Mouse (Mus musculus): Measurements from ENCODE around the gene Plaur. TPM values are rescaled to one million over a fixed set of nuclear protein-coding genes. Genes with fewer than 3 reads are reported as not detected.

Gene Plaur
- polyA plus RNA-seq, 1 experiment from 2014 or later: 2.0 TPM

DNA sequence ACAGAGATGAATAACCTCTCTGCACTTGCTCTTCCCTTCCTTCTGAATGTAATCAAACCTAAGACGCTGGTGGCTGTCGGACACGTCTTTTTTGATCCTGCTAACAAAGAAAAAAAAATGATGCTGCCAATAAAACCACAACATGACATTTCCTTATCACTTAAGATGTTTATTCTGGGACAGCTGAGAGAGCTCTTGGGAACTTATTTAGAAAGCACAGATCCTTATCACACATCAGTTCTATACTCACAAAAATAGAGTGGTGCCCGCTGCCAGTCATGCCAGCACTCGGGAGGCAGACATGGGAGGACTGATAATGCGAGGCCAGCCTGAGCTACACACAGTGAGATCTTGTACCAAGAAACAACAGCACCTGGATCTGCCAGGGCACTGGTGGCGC lies 22.4 kb upstream of the Plaur start:
- WGBS: 76% methylated on average over 7 of the region's 7 CpGs
- ATAC-seq: no peak

DNA sequence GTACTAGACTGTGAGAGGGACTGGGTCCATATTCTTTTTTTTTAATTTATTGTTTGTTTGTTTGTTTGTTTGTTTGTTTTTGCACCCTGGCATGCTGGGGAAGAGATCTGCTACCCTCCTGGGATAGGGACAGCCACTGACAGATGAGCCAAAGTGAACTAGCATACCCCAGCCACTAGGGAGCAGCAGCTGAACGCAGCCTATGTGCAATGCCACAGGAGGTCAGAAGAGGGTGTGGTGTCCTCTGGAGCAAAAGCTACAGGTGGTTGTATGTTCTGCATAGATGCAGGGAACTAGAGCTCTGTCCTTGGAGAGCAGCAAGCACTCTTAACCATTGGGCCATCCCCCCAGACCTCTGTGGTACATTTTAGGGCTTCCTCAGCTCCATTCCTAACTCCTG lies 20.5 kb upstream of the Plaur start:
- H3K4me1 ChIP-seq (ENCODE audit: control insufficient read depth, insufficient read depth, low read length): no peaks in the 10 kb centered on the region
- H3K36me3 ChIP-seq (ENCODE audit: control insufficient read depth, insufficient read depth, low read length): no peaks in the 10 kb centered on the region
- DNase-seq (ENCODE audit: low spot score) (peak; percentile 34), ATAC-seq (no peak)
- no peak overlapping the region for H3K9ac ChIP-seq (ENCODE audit: low read length)
- no peak overlapping the region for H3K4me3 ChIP-seq (ENCODE audit: low read depth, low read length)
- no peaks in the 10 kb centered on the region for H3K27me3 ChIP-seq (replicated peaks; ENCODE audit: control insufficient read depth, insufficient read depth, low read length)
- 6% methylated on average over 1 of the region's 1 CpGs for WGBS
- no peak overlapping the region for H3K27ac ChIP-seq (ENCODE audit: low read depth, low read length)
- H3K9me3 ChIP-seq (replicated peaks; ENCODE audit: control insufficient read depth, low read length): no peaks in the 10 kb centered on the region
- H3K4me2 ChIP-seq (ENCODE audit: low read length): no peak overlapping the region

More for the DNA sequence above, 22.4 kb upstream of the Plaur start:
- no peaks in the 10 kb centered on the region for H3K4me1 ChIP-seq (ENCODE audit: control insufficient read depth, insufficient read depth, low read length)
- H3K4me3 ChIP-seq (ENCODE audit: low read depth, low read length): no peak overlapping the region
- no peaks in the 10 kb centered on the region for H3K9me3 ChIP-seq (replicated peaks; ENCODE audit: control insufficient read depth, low read length)
- no peaks in the 10 kb centered on the region for H3K27me3 ChIP-seq (replicated peaks; ENCODE audit: control insufficient read depth, insufficient read depth, low read length)
- H3K4me2 ChIP-seq (ENCODE audit: low read length): no peak overlapping the region
- no peaks in the 10 kb centered on the region for H3K36me3 ChIP-seq (ENCODE audit: control insufficient read depth, insufficient read depth, low read length)
- no peak overlapping the region for H3K27ac ChIP-seq (ENCODE audit: low read depth, low read length)
- no peak overlapping the region for H3K9ac ChIP-seq (ENCODE audit: low read length)
- no peak for DNase-seq (ENCODE audit: low spot score)

DNA sequence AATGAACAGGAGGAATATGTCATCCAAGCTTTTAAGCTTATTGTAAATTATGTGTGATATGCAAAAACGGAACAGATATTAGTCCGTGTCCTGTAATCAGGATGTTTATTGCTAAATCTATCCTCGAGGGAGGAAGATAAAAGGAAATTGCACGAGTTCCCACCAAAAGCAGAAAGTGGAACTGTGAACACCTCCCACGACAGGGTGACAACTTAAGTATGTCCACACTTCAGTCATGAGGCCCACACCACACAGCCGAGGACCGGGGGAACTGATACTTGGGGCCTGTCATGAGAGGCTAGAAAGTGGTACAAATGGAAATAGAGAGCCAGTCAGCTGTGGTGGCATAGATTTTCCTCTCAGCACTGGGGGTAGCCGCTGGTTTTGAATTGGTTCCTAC lies 20.0 kb upstream of the Plaur start:
- no peaks in the 10 kb centered on the region for H3K27me3 ChIP-seq (replicated peaks; ENCODE audit: control insufficient read depth, insufficient read depth, low read length)
- DNase-seq (ENCODE audit: low spot score) (no peak), ATAC-seq (no peak)
- H3K36me3 ChIP-seq (ENCODE audit: control insufficient read depth, insufficient read depth, low read length): no peaks in the 10 kb centered on the region
- no peak overlapping the region for H3K4me2 ChIP-seq (ENCODE audit: low read length)
- no peak overlapping the region for H3K27ac ChIP-seq (ENCODE audit: low read depth, low read length)
- no peaks in the 10 kb centered on the region for H3K4me1 ChIP-seq (ENCODE audit: control insufficient read depth, insufficient read depth, low read length)
- no peak overlapping the region for H3K9ac ChIP-seq (ENCODE audit: low read length)
- no peak overlapping the region for H3K4me3 ChIP-seq (ENCODE audit: low read depth, low read length)
- 80% methylated on average over 8 of the region's 8 CpGs for WGBS
- no peaks in the 10 kb centered on the region for H3K9me3 ChIP-seq (replicated peaks; ENCODE audit: control insufficient read depth, low read length)

DNA sequence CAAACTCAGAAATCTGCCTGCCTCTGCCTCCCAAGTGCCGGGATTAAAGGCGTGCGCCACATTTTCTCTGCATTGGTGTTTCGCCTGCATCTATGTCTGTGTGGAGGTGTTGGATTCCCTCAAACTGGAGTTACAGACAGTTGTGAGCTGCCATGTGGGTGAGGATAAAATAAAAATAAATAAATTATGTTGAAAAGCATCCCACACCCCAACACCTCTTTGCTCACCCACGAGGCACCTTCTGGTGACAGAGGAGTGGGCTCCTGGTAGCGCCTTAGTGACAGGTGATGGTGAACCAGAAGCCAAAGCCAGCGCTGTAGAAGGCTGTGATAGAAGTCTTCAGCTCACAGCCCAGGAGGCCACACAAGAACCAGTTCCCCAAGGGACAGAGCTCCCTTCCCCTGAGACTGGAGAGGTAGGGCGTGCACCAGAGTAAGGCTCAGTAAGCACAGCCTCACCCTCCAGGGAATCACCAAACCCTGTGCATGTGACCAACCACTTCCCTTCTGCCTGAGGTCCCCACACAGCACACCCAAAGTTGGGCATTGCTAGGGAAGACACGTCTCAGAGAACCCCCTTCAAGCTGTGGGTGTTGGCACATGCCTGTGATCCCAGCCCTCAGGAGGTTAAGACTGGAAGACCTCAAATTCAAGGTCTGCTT lies 16.9 kb upstream of the Plaur start:
- 91% methylated on average over 9 of the region's 9 CpGs for WGBS
- Histone ChIP-seq H3K27me3 (replicated peaks; ENCODE audit: control insufficient read depth, insufficient read depth, low read length) (no peaks in the 10 kb centered on the region), H3K36me3 (ENCODE audit: control insufficient read depth, insufficient read depth, low read length) (no peaks in the 10 kb centered on the region), H3K4me1 (ENCODE audit: control insufficient read depth, insufficient read depth, low read length) (no peaks in the 10 kb centered on the region), H3K4me2 (ENCODE audit: low read length) (no peak overlapping the region), H3K27ac (ENCODE audit: low read depth, low read length) (no peak overlapping the region), H3K4me3 (ENCODE audit: low read depth, low read length) (no peak overlapping the region), H3K9ac (ENCODE audit: low read length) (no peak overlapping the region), H3K9me3 (replicated peaks; ENCODE audit: control insufficient read depth, low read length) (no peaks in the 10 kb centered on the region)
- ATAC-seq (no peak), DNase-seq (ENCODE audit: low spot score) (no peak)

DNA sequence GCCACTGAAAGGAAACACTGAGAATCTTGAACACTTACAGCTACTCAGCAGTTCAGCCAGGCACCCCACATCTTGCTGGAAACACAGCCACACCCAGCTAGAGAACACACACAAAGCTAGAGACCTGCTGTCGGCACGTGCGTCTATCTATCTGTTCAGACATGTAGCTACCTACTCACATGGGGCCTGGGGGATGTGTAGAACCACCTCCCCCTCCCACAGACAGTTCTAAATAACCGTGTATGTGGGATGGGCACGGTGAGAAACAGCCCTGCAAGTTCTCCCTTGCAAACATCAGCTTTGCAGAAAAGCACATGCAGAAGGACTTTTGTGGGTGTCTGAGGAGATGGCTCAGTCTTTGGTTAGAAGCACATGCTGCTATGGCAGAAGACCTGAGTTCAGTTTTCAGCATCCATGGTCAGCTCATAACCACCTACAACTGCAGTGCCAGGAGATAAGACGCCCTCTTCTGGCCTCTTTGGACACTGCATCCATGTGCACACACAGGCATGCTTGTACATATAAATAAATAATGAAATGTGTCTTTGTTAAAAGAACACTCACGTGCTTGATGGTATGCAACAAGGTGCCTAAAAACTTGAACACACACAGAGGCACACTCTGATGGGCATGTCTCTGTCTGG lies 15.5 kb upstream of the Plaur start:
- H3K4me1 ChIP-seq (ENCODE audit: control insufficient read depth, insufficient read depth, low read length): no peaks in the 10 kb centered on the region
- DNase-seq (ENCODE audit: low spot score) (no peak), ATAC-seq (no peak)
- no peaks in the 10 kb centered on the region for H3K9me3 ChIP-seq (replicated peaks; ENCODE audit: control insufficient read depth, low read length)
- H3K27ac ChIP-seq (ENCODE audit: low read depth, low read length): no peak overlapping the region
- no peak overlapping the region for H3K4me2 ChIP-seq (ENCODE audit: low read length)
- no peak overlapping the region for H3K9ac ChIP-seq (ENCODE audit: low read length)
- H3K36me3 ChIP-seq (ENCODE audit: control insufficient read depth, insufficient read depth, low read length): no peaks in the 10 kb centered on the region
- no peaks in the 10 kb centered on the region for H3K27me3 ChIP-seq (replicated peaks; ENCODE audit: control insufficient read depth, insufficient read depth, low read length)
- no peak overlapping the region for H3K4me3 ChIP-seq (ENCODE audit: low read depth, low read length)
- WGBS: 83% methylated on average over 7 of the region's 7 CpGs

DNA sequence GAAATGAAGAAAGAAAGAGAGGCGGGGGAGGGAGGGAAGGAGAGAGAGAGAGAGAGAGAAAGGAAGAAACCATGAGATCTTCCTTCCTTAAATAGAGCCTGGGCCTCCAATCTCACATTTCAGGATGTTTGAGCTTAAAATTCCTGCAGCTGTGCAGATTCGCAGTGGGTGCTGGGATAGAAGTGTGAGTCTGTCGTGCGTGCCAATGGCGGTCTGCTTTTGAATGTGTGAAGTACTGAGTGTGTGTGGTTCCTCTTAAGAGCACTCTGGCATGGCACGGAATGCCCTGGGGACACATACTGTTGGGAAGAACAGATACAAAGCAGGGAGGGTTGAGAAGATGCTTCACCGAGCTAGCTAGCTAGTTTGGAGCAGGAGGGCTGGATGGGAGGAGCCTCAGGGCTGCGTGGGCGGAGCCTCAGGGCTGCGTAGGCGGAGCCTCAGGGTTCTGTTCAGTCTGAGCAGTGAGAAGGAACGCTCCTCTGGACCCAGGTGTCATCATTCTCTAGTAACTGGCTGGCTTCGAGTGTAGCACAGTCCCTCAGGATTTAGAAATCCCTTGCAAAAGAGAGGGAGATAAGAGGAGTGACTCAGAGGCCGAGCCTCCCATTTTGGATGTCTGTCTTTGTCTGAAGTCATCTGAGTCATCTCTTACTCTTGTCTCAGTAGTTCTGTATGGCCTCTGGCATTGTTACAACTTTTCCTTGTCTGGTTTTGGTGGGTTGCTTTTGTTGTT lies 13.3 kb upstream of the Plaur start:
- Histone ChIP-seq H3K4me3 (ENCODE audit: low read depth, low read length) (no peak overlapping the region), H3K4me1 (ENCODE audit: control insufficient read depth, insufficient read depth, low read length) (no peaks in the 10 kb centered on the region), H3K27ac (ENCODE audit: low read depth, low read length) (no peak overlapping the region), H3K36me3 (ENCODE audit: control insufficient read depth, insufficient read depth, low read length) (no peaks in the 10 kb centered on the region), H3K9ac (ENCODE audit: low read length) (no peak overlapping the region), H3K4me2 (ENCODE audit: low read length) (no peak overlapping the region), H3K27me3 (replicated peaks; ENCODE audit: control insufficient read depth, insufficient read depth, low read length) (no peaks in the 10 kb centered on the region), H3K9me3 (replicated peaks; ENCODE audit: control insufficient read depth, low read length) (no peaks in the 10 kb centered on the region)
- DNase-seq (ENCODE audit: low spot score) (no peak), ATAC-seq (no peak)
- WGBS: 65% methylated on average over 14 of the region's 14 CpGs

DNA sequence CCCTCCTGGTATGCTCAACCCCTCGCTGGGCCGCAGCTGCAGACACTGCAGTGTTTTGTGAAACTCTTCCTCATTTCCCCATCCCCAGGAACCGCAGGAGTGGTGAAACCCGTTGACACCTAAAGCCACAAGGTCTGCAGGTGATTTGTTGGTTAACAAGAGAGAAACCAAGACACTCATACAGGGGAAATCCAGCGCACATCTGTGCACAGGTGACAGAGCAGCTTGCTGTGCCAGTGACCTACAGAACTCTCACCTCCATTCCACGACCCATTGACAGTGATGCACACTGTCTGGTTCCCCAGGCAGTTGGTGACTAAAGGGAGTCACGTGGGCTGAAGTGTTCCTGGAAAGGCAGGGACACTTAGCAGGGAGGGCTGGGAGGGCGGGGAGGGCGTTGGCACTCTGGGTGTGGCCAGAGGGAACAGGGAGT lies 11.7 kb upstream of the Plaur start:
- no peak for ATAC-seq
- H3K4me3 ChIP-seq (ENCODE audit: low read depth, low read length): no peak overlapping the region
- H3K4me1 ChIP-seq (ENCODE audit: control insufficient read depth, insufficient read depth, low read length): no peaks in the 10 kb centered on the region
- no peaks in the 10 kb centered on the region for H3K9me3 ChIP-seq (replicated peaks; ENCODE audit: control insufficient read depth, low read length)
- H3K9ac ChIP-seq (ENCODE audit: low read length): no peak overlapping the region
- 66% methylated on average over 9 of the region's 9 CpGs for WGBS
- H3K36me3 ChIP-seq (ENCODE audit: control insufficient read depth, insufficient read depth, low read length): no peaks in the 10 kb centered on the region
- no peak overlapping the region for H3K27ac ChIP-seq (ENCODE audit: low read depth, low read length)
- no peak overlapping the region for H3K4me2 ChIP-seq (ENCODE audit: low read length)
- no peak for DNase-seq (ENCODE audit: low spot score)
- H3K27me3 ChIP-seq (replicated peaks; ENCODE audit: control insufficient read depth, insufficient read depth, low read length): no peaks in the 10 kb centered on the region

DNA sequence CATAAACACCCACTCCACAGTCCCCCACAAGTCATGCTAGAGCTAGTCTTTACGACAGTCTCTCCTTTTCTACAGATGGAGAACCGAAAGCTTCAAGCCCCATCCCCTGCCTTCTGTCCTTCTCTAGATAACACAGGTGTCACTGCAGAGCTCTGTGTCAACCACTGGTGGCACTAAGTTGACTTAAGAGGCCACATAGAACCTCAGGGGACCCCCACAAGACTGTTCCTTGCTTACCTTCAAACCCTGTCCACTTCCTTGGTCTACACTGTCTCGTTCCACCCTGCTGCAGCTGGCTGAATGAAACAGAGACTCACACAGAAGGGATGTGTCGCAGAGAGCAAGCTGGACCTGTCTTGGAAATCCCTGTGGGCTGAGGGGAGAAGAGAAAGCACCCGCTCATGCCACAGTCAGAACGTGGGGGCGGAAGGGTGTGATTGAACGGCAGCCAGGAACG lies 10.4 kb upstream of the Plaur start, which contains the start of gene Irgc1:
Gene Irgc1, minus strand, starts transcription at position 443 of the 457 bp plus-strand sequence.
- H3K27me3 ChIP-seq (replicated peaks; ENCODE audit: control insufficient read depth, insufficient read depth, low read length): no peaks in the 10 kb centered on the region
- H3K9me3 ChIP-seq (replicated peaks; ENCODE audit: control insufficient read depth, low read length): no peaks in the 10 kb centered on the region
- no peaks in the 10 kb centered on the region for H3K4me1 ChIP-seq (ENCODE audit: control insufficient read depth, insufficient read depth, low read length)
- no peak within 1 kb of the TSS for H3K4me2 ChIP-seq (ENCODE audit: low read length)
- no peak within 1 kb of the TSS for H3K27ac ChIP-seq (ENCODE audit: low read depth, low read length)
- H3K9ac ChIP-seq (ENCODE audit: low read length): no peak within 1 kb of the TSS
- DNase-seq (ENCODE audit: low spot score): no peak
- H3K4me3 ChIP-seq (ENCODE audit: low read depth, low read length): no peak within 1 kb of the TSS
- H3K36me3 ChIP-seq (ENCODE audit: control insufficient read depth, insufficient read depth, low read length): no peaks in the 10 kb centered on the region
- 87% methylated on average over 9 of the region's 9 CpGs for WGBS
- no peak for ATAC-seq

DNA sequence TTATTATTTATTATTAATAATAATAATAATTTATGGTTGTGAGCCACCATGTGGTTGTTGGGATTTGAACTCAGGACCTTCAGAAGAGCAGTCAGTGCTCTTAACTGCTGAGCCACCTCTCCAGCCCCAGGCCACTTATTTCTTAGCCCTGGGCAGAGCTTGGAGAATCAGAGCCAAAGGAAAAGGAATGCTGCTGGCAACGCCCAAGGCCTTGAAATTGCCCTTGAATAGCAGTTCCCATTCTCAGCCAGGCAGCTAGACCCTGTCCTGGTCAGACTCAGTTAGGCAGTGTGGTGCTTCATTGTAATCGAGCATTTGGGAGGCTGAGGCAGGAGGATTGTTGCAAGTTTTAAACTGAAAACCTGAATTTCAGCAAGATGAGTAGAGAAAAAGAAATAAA lies 8.1 kb upstream of the Plaur start:
- WGBS: 66% methylated on average over 2 of the region's 2 CpGs
- H3K27ac ChIP-seq (ENCODE audit: low read depth, low read length): no peak overlapping the region
- ATAC-seq (no peak), DNase-seq (ENCODE audit: low spot score) (no peak)
- H3K4me3 ChIP-seq (ENCODE audit: low read depth, low read length): no peak overlapping the region
- H3K4me2 ChIP-seq (ENCODE audit: low read length): no peak overlapping the region
- no peak overlapping the region for H3K9ac ChIP-seq (ENCODE audit: low read length)
- no peaks in the 10 kb centered on the region for H3K4me1 ChIP-seq (ENCODE audit: control insufficient read depth, insufficient read depth, low read length)
- no peaks in the 10 kb centered on the region for H3K27me3 ChIP-seq (replicated peaks; ENCODE audit: control insufficient read depth, insufficient read depth, low read length)
- H3K36me3 ChIP-seq (ENCODE audit: control insufficient read depth, insufficient read depth, low read length): no peaks in the 10 kb centered on the region
- H3K9me3 ChIP-seq (replicated peaks; ENCODE audit: control insufficient read depth, low read length): no peaks in the 10 kb centered on the region
